Mouse (Mus musculus): Measurements from ENCODE around the gene Micall1. TPM values are rescaled to one million over a fixed set of nuclear protein-coding genes. Genes with fewer than 3 reads are reported as not detected.

Micall1 gene
- total and polyA plus RNA-seq, 3 experiments, result 39.3 to 45.7 (median 43.0) TPM

- Histone ChIP-seq H3K27me3 (ENCODE audit: control insufficient read depth, insufficient read depth, low read length) (no peaks in the 10 kb centered on the region), H3K4me1 (ENCODE audit: control insufficient read depth, insufficient read depth, low read length) (no peaks in the 10 kb centered on the region; the same call in 1 of the 2 replicates), H3K79me2 (replicated peaks; ENCODE audit: control insufficient read depth, insufficient read depth, low read length) (no peaks in the 10 kb centered on the region), H3K9ac (ENCODE audit: low read depth, low read length) (no peak overlapping the region), H3K4me3 (no peak overlapping the region), H3K27ac (no peak overlapping the region), H3K36me3 (ENCODE audit: control insufficient read depth, insufficient read depth, low read length) (no peaks in the 10 kb centered on the region)
- intact Hi-C loops (cut with DNase I), result no loop called here
- no peak for TF ChIP-seq POLR2A (IDR thresholded peaks at IDR 0.05; ENCODE audit: insufficient read depth, low read depth, low read length)
- TF ChIP-seq EP300 (IDR thresholded peaks at IDR 0.05; ENCODE audit: insufficient read depth, low read depth, low read length), result no peak
- TF ChIP-seq CTCF (IDR thresholded peaks at IDR 0.05), result no peak
- no peak for DNase-seq
- WGBS, result 77% methylated on average over 8 of the region's 8 CpGs
These were observed 43.2 kb downstream of the Micall1 start for GRCm38 (mm10) chr15:79151881-79152280.

- Histone ChIP-seq H3K4me3 (no peak overlapping the region), H3K27ac (no peak overlapping the region), H3K9ac (ENCODE audit: low read depth, low read length) (no peak overlapping the region), H3K36me3 (ENCODE audit: control insufficient read depth, insufficient read depth, low read length) (no peaks in the 10 kb centered on the region), H3K4me1 (ENCODE audit: control insufficient read depth, insufficient read depth, low read length) (no peaks in the 10 kb centered on the region; the same call in 1 of the 2 replicates), H3K27me3 (ENCODE audit: control insufficient read depth, insufficient read depth, low read length) (no peaks in the 10 kb centered on the region), H3K79me2 (replicated peaks; ENCODE audit: control insufficient read depth, insufficient read depth, low read length) (no peaks in the 10 kb centered on the region)
- DNase-seq, result no peak
- TF ChIP-seq EP300 (IDR thresholded peaks at IDR 0.05; ENCODE audit: insufficient read depth, low read depth, low read length), result no peak
- TF ChIP-seq CTCF (IDR thresholded peaks at IDR 0.05), result no peak
- no peak for TF ChIP-seq POLR2A (IDR thresholded peaks at IDR 0.05; ENCODE audit: insufficient read depth, low read depth, low read length)
- intact Hi-C loops (cut with DNase I), result no loop called here
- 71% methylated on average over 6 of the region's 6 CpGs for WGBS
These were observed 44.0 kb downstream of the Micall1 start for GRCm38 (mm10) chr15:79152709-79153108.

GRCm38 (mm10) chr15:79155572-79155971 lies 46.9 kb downstream of the Micall1 start:
- DNase-seq, result no peak
- Histone ChIP-seq H3K27me3 (ENCODE audit: control insufficient read depth, insufficient read depth, low read length) (no peaks in the 10 kb centered on the region), H3K27ac (no peak overlapping the region), H3K4me1 (ENCODE audit: control insufficient read depth, insufficient read depth, low read length) (no peaks in the 10 kb centered on the region; the same call in 1 of the 2 replicates), H3K9ac (ENCODE audit: low read depth, low read length) (no peak overlapping the region), H3K79me2 (replicated peaks; ENCODE audit: control insufficient read depth, insufficient read depth, low read length) (no peaks in the 10 kb centered on the region), H3K4me3 (no peak overlapping the region), H3K36me3 (ENCODE audit: control insufficient read depth, insufficient read depth, low read length) (no peaks in the 10 kb centered on the region)
- intact Hi-C loops (cut with DNase I), result no loop called here
- WGBS, result 16% methylated on average over 3 of the region's 3 CpGs
- TF ChIP-seq CTCF (IDR thresholded peaks at IDR 0.05), result no peak
- TF ChIP-seq POLR2A (IDR thresholded peaks at IDR 0.05; ENCODE audit: insufficient read depth, low read depth, low read length), result no peak
- no peak for TF ChIP-seq EP300 (IDR thresholded peaks at IDR 0.05; ENCODE audit: insufficient read depth, low read depth, low read length)

DNA sequence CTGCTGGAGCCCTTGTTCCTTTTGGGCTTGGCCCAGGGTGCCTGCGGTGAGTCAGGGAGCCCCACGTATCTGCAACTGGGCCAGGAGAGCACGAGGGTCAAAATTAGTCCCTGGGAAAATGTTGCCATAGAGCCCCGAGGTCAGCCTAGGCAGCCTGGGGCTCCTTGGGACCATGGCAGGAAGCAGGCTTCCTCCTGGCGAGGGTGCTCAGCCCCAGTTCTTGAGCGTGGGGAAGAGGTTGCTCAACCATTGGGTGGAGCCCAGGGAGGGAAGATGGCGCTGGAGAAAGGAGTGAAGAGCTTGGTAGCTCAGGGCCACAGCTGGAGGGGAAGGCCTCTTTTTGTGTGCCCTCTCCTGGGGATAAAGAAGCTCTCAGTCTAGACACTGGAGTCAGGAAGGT lies 53.6 kb downstream of the Micall1 start:
- intact Hi-C loops (cut with DNase I), result no loop called here
- 57% methylated on average over 7 of the region's 7 CpGs for WGBS
- H3K27me3 ChIP-seq (ENCODE audit: control insufficient read depth, insufficient read depth, low read length), result peaks cover 9% of the 10 kb centered on the region
- H3K36me3 ChIP-seq (ENCODE audit: control insufficient read depth, insufficient read depth, low read length), result no peaks in the 10 kb centered on the region
- no peak overlapping the region for H3K9ac ChIP-seq (ENCODE audit: low read depth, low read length)
- H3K27ac ChIP-seq, result no peak overlapping the region
- H3K79me2 ChIP-seq (replicated peaks; ENCODE audit: control insufficient read depth, insufficient read depth, low read length), result no peaks in the 10 kb centered on the region
- no peak for DNase-seq
- TF ChIP-seq EP300 (IDR thresholded peaks at IDR 0.05; ENCODE audit: insufficient read depth, low read depth, low read length) (no peak), CTCF (IDR thresholded peaks at IDR 0.05) (no peak), POLR2A (IDR thresholded peaks at IDR 0.05; ENCODE audit: insufficient read depth, low read depth, low read length) (no peak)
- no peaks in the 10 kb centered on the region for H3K4me1 ChIP-seq (ENCODE audit: control insufficient read depth, insufficient read depth, low read length)
- no peak overlapping the region for H3K4me3 ChIP-seq

- Histone ChIP-seq H3K27me3 (ENCODE audit: control insufficient read depth, insufficient read depth, low read length) (peaks cover 9% of the 10 kb centered on the region), H3K27ac (no peak overlapping the region), H3K79me2 (replicated peaks; ENCODE audit: control insufficient read depth, insufficient read depth, low read length) (no peaks in the 10 kb centered on the region), H3K4me1 (ENCODE audit: control insufficient read depth, insufficient read depth, low read length) (no peaks in the 10 kb centered on the region), H3K36me3 (ENCODE audit: control insufficient read depth, insufficient read depth, low read length) (no peaks in the 10 kb centered on the region), H3K9ac (ENCODE audit: low read depth, low read length) (no peak overlapping the region), H3K4me3 (no peak overlapping the region)
- 42% methylated on average over 14 of the region's 14 CpGs for WGBS
- no peak for DNase-seq
- peak; percentile 15; the same call in 1 of the 2 replicates for TF ChIP-seq CTCF (IDR thresholded peaks at IDR 0.05)
- no peak for TF ChIP-seq EP300 (IDR thresholded peaks at IDR 0.05; ENCODE audit: insufficient read depth, low read depth, low read length)
- intact Hi-C loops (cut with DNase I), result no loop called here
These were observed 54.1 kb downstream of the Micall1 start for GRCm38 (mm10) chr15:79162822-79163221.

- Histone ChIP-seq H3K9ac (ENCODE audit: low read depth, low read length) (no peak overlapping the region), H3K27ac (no peak overlapping the region), H3K4me1 (ENCODE audit: control insufficient read depth, insufficient read depth, low read length) (no peaks in the 10 kb centered on the region), H3K27me3 (ENCODE audit: control insufficient read depth, insufficient read depth, low read length) (peaks cover 9% of the 10 kb centered on the region), H3K4me3 (no peak overlapping the region), H3K36me3 (ENCODE audit: control insufficient read depth, insufficient read depth, low read length) (no peaks in the 10 kb centered on the region), H3K79me2 (replicated peaks; ENCODE audit: control insufficient read depth, insufficient read depth, low read length) (no peaks in the 10 kb centered on the region)
- 18% methylated on average over 15 of the region's 15 CpGs for WGBS
- no peak for DNase-seq
- intact Hi-C loops (cut with DNase I), result no loop called here
- TF ChIP-seq EP300 (IDR thresholded peaks at IDR 0.05; ENCODE audit: insufficient read depth, low read depth, low read length) (no peak), POLR2A (IDR thresholded peaks at IDR 0.05; ENCODE audit: insufficient read depth, low read depth, low read length) (no peak), CTCF (IDR thresholded peaks at IDR 0.05) (no peak)
These were observed 55.6 kb downstream of the Micall1 start for GRCm38 (mm10) chr15:79164251-79164650.
